Mouse (Mus musculus): Measurements from ENCODE around the gene Cdc42ep4. TPM values are rescaled to one million over a fixed set of nuclear protein-coding genes. Genes with fewer than 3 reads are reported as not detected.
A peak's percentile ranks its signal among the peaks of the same experiment; 100 is the strongest.

Cdc42ep4 gene
- total RNA-seq, 2 experiments from 2014 or later = 15.7 to 16.2 TPM

GRCm38 (mm10) chr11:113699643-113700042 is 52.0 kb downstream of the Cdc42ep4 start:
- intact Hi-C loops (cut with DNase I; ENCODE audit: low total_unique reads) = no loop called here

GRCm38 (mm10) chr11:113698013-113698545 is 53.6 kb downstream of the Cdc42ep4 start:
- intact Hi-C loops (cut with DNase I; ENCODE audit: low total_unique reads) = no loop called here
- DNase-seq = no peak

More at GRCm38 (mm10) chr11:113699643-113700042, 52.0 kb downstream of the Cdc42ep4 start:
- DNase-seq = no peak

GRCm38 (mm10) chr11:113697571-113697970 is 54.1 kb downstream of the Cdc42ep4 start:
- intact Hi-C loops (cut with DNase I; ENCODE audit: low total_unique reads) = no loop called here

GRCm38 (mm10) chr11:113691851-113692250 is 59.8 kb downstream of the Cdc42ep4 start:
- DNase-seq = no peak
- intact Hi-C loops (cut with DNase I; ENCODE audit: low total_unique reads) = no loop called here

More at GRCm38 (mm10) chr11:113697571-113697970, 54.1 kb downstream of the Cdc42ep4 start:
- no peak for DNase-seq

- intact Hi-C loops (cut with DNase I; ENCODE audit: low total_unique reads) = no loop called here
Measured at GRCm38 (mm10) chr11:113691318-113691717, 60.4 kb downstream of the Cdc42ep4 start.

GRCm38 (mm10) chr11:113690506-113690905 is 61.2 kb downstream of the Cdc42ep4 start:
- intact Hi-C loops (cut with DNase I; ENCODE audit: low total_unique reads) = no loop called here
- no peak for DNase-seq

More at GRCm38 (mm10) chr11:113691318-113691717, 60.4 kb downstream of the Cdc42ep4 start:
- DNase-seq = no peak

- DNase-seq = no peak
- intact Hi-C loops (cut with DNase I; ENCODE audit: low total_unique reads) = loop anchor here (5.0 kb wide), 1 partner anchor 35 kb away; the partner anchor contains the start of gene Slc39a11
Measured at GRCm38 (mm10) chr11:113687031-113687430, 64.7 kb downstream of the Cdc42ep4 start.

GRCm38 (mm10) chr11:113684707-113685426 is 66.8 kb downstream of the Cdc42ep4 start:
- intact Hi-C loops (cut with DNase I; ENCODE audit: low total_unique reads) = loop anchor here (5.0 kb wide), 1 partner anchor 33 kb away; the partner anchor contains the start of gene Slc39a11
- no peak for DNase-seq

GRCm38 (mm10) chr11:113683957-113684706 is 67.5 kb downstream of the Cdc42ep4 start, which contains the start of the genes Fam104a and D11Wsu47e:
TSS of gene Fam104a (minus strand) at chr11:113684155.
TSS of gene D11Wsu47e (plus strand) at chr11:113684412.
- intact Hi-C loops (cut with DNase I; ENCODE audit: low total_unique reads) = no loop called here
- peak; percentile 95 for DNase-seq

- intact Hi-C loops (cut with DNase I; ENCODE audit: low total_unique reads) = no loop called here
- DNase-seq = no peak
Measured at GRCm38 (mm10) chr11:113683627-113683956, 68.1 kb downstream of the Cdc42ep4 start.

GRCm38 (mm10) chr11:113682897-113683626 is 68.6 kb downstream of the Cdc42ep4 start:
- intact Hi-C loops (cut with DNase I; ENCODE audit: low total_unique reads) = no loop called here
- peak; percentile 69 for DNase-seq

GRCm38 (mm10) chr11:113681979-113682378 is 69.7 kb downstream of the Cdc42ep4 start:
- DNase-seq = no peak
- intact Hi-C loops (cut with DNase I; ENCODE audit: low total_unique reads) = no loop called here

GRCm38 (mm10) chr11:113680954-113681353 is 70.7 kb downstream of the Cdc42ep4 start:
- intact Hi-C loops (cut with DNase I; ENCODE audit: low total_unique reads) = no loop called here
- DNase-seq = no peak

GRCm38 (mm10) chr11:113678373-113678772 is 73.3 kb downstream of the Cdc42ep4 start:
- no peak for DNase-seq
- intact Hi-C loops (cut with DNase I; ENCODE audit: low total_unique reads) = no loop called here

- intact Hi-C loops (cut with DNase I; ENCODE audit: low total_unique reads) = no loop called here
- no peak for DNase-seq
Measured at GRCm38 (mm10) chr11:113677378-113677777, 74.3 kb downstream of the Cdc42ep4 start.

Other genes with a start within 250 kb of the Cdc42ep4 start
- not detected for gene Sstr2, start 132.5 kb downstream of the Cdc42ep4 start, total RNA-seq (2021)
- gene Cog1, start 102.7 kb downstream of the Cdc42ep4 start, total RNA-seq (2021) = 10 to 100 TPM; 21.2 to 22.9 TPM
- 1 to 10 TPM; 3.6 TPM for gene Slc39a11, start 101.8 kb downstream of the Cdc42ep4 start, total RNA-seq (2021)
- gene Fam104a, start 67.7 kb downstream of the Cdc42ep4 start, total RNA-seq (2021) = 10 to 100 TPM; 28.4 to 31.3 TPM
- gene D11Wsu47e, start 67.5 kb downstream of the Cdc42ep4 start, total RNA-seq (2021) = 1 to 10 TPM; 5.0 to 7.5 TPM
- gene Cpsf4l, start 41.9 kb downstream of the Cdc42ep4 start, total RNA-seq (2021) = not detected